In the genomic region with DNA sequence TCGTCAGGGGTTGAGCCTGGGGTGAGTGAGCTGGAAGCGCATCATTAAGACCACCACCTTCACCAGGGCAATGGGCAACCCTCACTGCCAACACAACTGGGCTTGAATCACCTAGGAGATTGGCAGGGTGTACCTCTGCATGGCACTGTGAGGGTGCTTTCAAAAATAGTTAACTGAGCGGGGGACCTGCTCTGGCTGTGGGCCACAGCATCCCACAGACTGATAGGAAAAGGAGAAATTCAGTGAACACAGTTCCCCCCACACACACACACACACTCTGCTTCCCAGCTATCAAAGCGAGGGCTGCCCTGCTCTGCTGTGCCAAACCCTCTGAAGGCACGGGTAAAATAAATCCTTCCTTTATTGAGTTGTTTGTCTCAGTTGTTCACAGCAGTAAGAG, we compare ENCODE assay signal across 16 mouse cellular contexts.
DNase-seq lines count a peak whose midpoint lies in the region; ATAC-seq lines count a peak whose summit lies in the region.
"Had no signal": no experiment of that assay in that cellular context is flagged by ENCODE, and none has a peak within 500 bp of the region (broad histone marks: within the 10 kb centered on the region; RNA-seq: fewer than 3 reads in every experiment).

No protein-coding gene starts in this region.

- 26% methylated on average over 5 of the region's 5 CpGs for WGBS in forebrain, embryonic 14.5 days
- 72% methylated on average over 5 of the region's 5 CpGs for WGBS in forebrain, embryonic 11.5 days

- no peaks in the 10 kb centered on the region for H3K36me3 ChIP-seq in forebrain, embryonic 14.5 days (ENCODE audit: control insufficient read depth, insufficient read depth, low read length)
- no peaks in the 10 kb centered on the region for H3K36me3 ChIP-seq in forebrain, embryonic 11.5 days (ENCODE audit: control insufficient read depth, insufficient read depth, low read length)
- H3K36me3 ChIP-seq: embryonic facial prominence, embryonic 12.5 days; liver, embryonic 13.5 days; stomach, embryonic 15.5 days had no signal

- no peak overlapping the region for H3K4me3 ChIP-seq in forebrain, embryonic 14.5 days (ENCODE audit: low read depth, low read length)
- H3K4me3 ChIP-seq in forebrain, embryonic 11.5 days (ENCODE audit: low read depth, low read length): no peak overlapping the region
- H3K4me3 ChIP-seq: embryonic facial prominence, embryonic 12.5 days; liver, embryonic 13.5 days; stomach, embryonic 15.5 days had no signal

- ATAC-seq in forebrain, embryonic 14.5 days: peak; percentile 56
- no peak for ATAC-seq in forebrain, embryonic 11.5 days (replicated peaks; ENCODE audit: low FRiP score)
- ATAC-seq: intestine, postnatal 0 days had no signal

- no peaks in the 10 kb centered on the region for H3K9me3 ChIP-seq in forebrain, embryonic 14.5 days (replicated peaks; ENCODE audit: control insufficient read depth, low read length)
- H3K9me3 ChIP-seq in forebrain, embryonic 11.5 days (ENCODE audit: control insufficient read depth, low read length): no peaks in the 10 kb centered on the region
- H3K9me3 ChIP-seq: embryonic facial prominence, embryonic 12.5 days; liver, embryonic 13.5 days; stomach, embryonic 15.5 days had no signal

- peaks cover 13% of the 10 kb centered on the region for H3K4me1 ChIP-seq in forebrain, embryonic 14.5 days (ENCODE audit: control insufficient read depth, insufficient read depth, low read length)
- H3K4me1 ChIP-seq in forebrain, embryonic 11.5 days (replicated peaks; ENCODE audit: control insufficient read depth, insufficient read depth, low read length): 0 out of 2 replicates have a peak, but pooled peaks cover 2% of the 10 kb centered on the region
- H3K4me1 ChIP-seq: liver, embryonic 13.5 days; stomach, embryonic 15.5 days had no signal

- H3K9ac ChIP-seq in forebrain, embryonic 14.5 days (ENCODE audit: low read length): no peak overlapping the region
- no peak overlapping the region for H3K9ac ChIP-seq in forebrain, embryonic 11.5 days (ENCODE audit: low read length)
- H3K9ac ChIP-seq: embryonic facial prominence, embryonic 12.5 days; liver, embryonic 13.5 days; stomach, embryonic 15.5 days had no signal

- H3K27me3 ChIP-seq in forebrain, embryonic 14.5 days (replicated peaks; ENCODE audit: control insufficient read depth, insufficient read depth, low read length): no peaks in the 10 kb centered on the region
- H3K27me3 ChIP-seq in forebrain, embryonic 11.5 days (ENCODE audit: control insufficient read depth, insufficient read depth, low read length): no peaks in the 10 kb centered on the region
- H3K27me3 ChIP-seq: embryonic facial prominence, embryonic 12.5 days; liver, embryonic 13.5 days; stomach, embryonic 15.5 days had no signal

- peak; percentile 43 for DNase-seq in forebrain, embryonic 14.5 days (ENCODE audit: low spot score)
- DNase-seq in forebrain, embryonic 11.5 days (ENCODE audit: low spot score): no peak
- DNase-seq in layer of hippocampus, adult 18-20 months (ENCODE audit: low spot score in 2 of 2): peak; percentile 46 to 73
- no peak for DNase-seq in layer of hippocampus, postnatal 25 days (ENCODE audit: extremely low spot score in 1 of 2, low spot score in 1 of 2)
- peak; percentile 24 for DNase-seq in testis, postnatal 14 days (ENCODE audit: low spot score)
- DNase-seq in testis, postnatal 10 days (ENCODE audit: low spot score): no peak
- no peak for DNase-seq in thymus, postnatal 10 days (ENCODE audit: low spot score in 2 of 2)
- DNase-seq in spleen, postnatal 10 days (ENCODE audit: low spot score in 2 of 2): no peak
- DNase-seq: adrenal gland, adult 2 months; cerebellum, postnatal 14 days; heart, postnatal 14 days; liver, embryonic 13.5 days; midbrain, embryonic 14.5 days had no signal

- H3K4me2 ChIP-seq in forebrain, embryonic 14.5 days (ENCODE audit: low read length): no peak overlapping the region
- no peak overlapping the region for H3K4me2 ChIP-seq in forebrain, embryonic 11.5 days (ENCODE audit: low read depth, low read length, severe bottlenecking)
- H3K4me2 ChIP-seq: embryonic facial prominence, embryonic 12.5 days; liver, embryonic 13.5 days; stomach, embryonic 15.5 days had no signal

- H3K27ac ChIP-seq in forebrain, embryonic 14.5 days (ENCODE audit: low read depth, low read length): no peak overlapping the region
- no peak overlapping the region for H3K27ac ChIP-seq in forebrain, embryonic 11.5 days (ENCODE audit: low read depth, low read length)
- H3K27ac ChIP-seq: embryonic facial prominence, embryonic 12.5 days; liver, embryonic 13.5 days; stomach, embryonic 15.5 days had no signal

Comparison
In these comparisons a context has a peak if more than half of its experiments do, and no peak if none do; other contexts are left out.
1. DNase-seq: peak in forebrain, embryonic 14.5 days (single experiment), layer of hippocampus, adult 18-20 months (2 of 2) and testis, postnatal 14 days (single experiment); none in forebrain, embryonic 11.5 days (single experiment), layer of hippocampus, postnatal 25 days (0 of 2), testis, postnatal 10 days (single experiment), thymus, postnatal 10 days (0 of 2) and spleen, postnatal 10 days (0 of 2).